Mouse (Mus musculus): Measurements from ENCODE around the gene Vmn2r1.

Gene Vmn2r1

GRCm38 (mm10) chr3:64081247-64081646 is at the start of gene Vmn2r1:
Gene Vmn2r1 (plus strand): TSS chr3:64081547.
- no peak for DNase-seq

- DNase-seq = no peak
These were observed 43.1 kb upstream of the Vmn2r1 start for GRCm38 (mm10) chr3:64038136-64038841.

GRCm38 (mm10) chr3:64039818-64040784 is 41.2 kb upstream of the Vmn2r1 start:
- DNase-seq = peak; percentile 81 to 92

GRCm38 (mm10) chr3:64112707-64113106 is 31.4 kb downstream of the Vmn2r1 start:
- DNase-seq = no peak

GRCm38 (mm10) chr3:64113352-64114046 is 32.2 kb downstream of the Vmn2r1 start:
- DNase-seq = no peak

- no peak for DNase-seq
These were observed 60.6 kb downstream of the Vmn2r1 start, which contains the start of gene Vmn2r2 for GRCm38 (mm10) chr3:64141878-64142508. Gene Vmn2r2 (minus strand): TSS chr3:64141928.

All from kidney, postnatal 25 days (tissue).